Mouse (Mus musculus) frontal cortex, postnatal 14 days (tissue): ENCODE measurements around the gene Wwc2.

Experiments
- DNase-seq, 2 experiments: peaks; one replicate each; pipeline ENCODE4 v3.0.0; 2022; ENCODE audit warnings: low spot score in 2 of 2

Gene Wwc2

GRCm38 (mm10) chr8:47939933-47940870 is 50.5 kb downstream of the Wwc2 start:
- no peak for DNase-seq

DNA sequence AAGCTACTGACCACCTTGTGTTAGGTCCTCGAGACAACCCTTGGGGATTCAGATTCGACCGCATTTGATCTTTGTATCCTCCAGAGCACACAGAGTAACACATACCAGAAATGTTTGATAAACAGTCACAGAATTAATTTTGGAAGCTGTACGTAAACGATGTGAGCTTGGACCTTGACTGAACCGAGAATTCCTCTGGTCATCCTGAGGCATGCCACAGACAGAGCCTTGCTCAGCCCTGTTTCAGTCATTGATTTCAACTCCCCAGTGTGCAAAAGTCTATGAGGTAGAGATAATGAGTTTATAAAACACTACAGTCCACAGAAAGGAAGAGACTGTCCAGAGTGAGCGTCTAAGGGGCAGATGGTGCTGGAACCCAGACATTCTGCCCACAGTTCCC is 51.5 kb downstream of the Wwc2 start:
- no peak for DNase-seq

DNA sequence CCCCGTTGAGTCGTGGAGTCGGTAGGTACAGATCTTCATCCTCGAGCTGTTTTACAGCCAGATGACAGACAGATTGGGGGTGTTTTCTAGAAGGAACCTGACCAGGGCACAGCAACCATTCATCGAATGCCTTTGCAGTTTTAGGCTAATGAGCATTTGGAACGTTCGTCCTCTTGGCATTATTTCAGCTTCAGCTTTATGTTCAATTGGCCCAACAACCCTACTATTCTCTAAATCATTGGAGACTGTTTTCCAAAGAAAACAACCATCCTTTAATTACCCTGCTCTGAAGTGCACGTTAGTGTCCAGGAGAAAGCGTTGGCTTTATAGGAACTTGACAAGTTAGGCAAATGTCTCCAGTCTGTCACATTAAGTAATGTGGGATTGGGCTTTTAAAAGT is 54.3 kb downstream of the Wwc2 start:
- no peak for DNase-seq

- no peak for DNase-seq
Measured at GRCm38 (mm10) chr8:47935461-47935860, 55.3 kb downstream of the Wwc2 start.

DNA sequence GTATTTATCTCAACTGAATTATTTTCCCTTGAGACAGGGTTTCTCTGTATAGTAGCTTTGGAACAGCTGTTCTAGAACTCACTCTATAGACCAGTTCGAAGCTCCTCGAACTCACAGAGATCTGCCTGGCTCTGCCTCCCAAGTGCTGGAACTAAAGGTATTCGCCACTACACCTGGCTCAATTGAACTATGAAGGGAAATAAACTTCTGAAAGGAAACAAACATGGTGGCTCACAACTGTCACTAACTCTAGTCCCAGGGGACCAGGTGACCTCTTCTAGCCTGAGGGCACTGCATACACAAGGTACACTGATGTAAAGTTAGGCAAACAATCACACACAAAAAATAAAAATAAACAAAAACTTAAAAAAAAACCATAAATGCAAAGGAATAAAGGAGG is 57.6 kb downstream of the Wwc2 start:
- no peak for DNase-seq

DNA sequence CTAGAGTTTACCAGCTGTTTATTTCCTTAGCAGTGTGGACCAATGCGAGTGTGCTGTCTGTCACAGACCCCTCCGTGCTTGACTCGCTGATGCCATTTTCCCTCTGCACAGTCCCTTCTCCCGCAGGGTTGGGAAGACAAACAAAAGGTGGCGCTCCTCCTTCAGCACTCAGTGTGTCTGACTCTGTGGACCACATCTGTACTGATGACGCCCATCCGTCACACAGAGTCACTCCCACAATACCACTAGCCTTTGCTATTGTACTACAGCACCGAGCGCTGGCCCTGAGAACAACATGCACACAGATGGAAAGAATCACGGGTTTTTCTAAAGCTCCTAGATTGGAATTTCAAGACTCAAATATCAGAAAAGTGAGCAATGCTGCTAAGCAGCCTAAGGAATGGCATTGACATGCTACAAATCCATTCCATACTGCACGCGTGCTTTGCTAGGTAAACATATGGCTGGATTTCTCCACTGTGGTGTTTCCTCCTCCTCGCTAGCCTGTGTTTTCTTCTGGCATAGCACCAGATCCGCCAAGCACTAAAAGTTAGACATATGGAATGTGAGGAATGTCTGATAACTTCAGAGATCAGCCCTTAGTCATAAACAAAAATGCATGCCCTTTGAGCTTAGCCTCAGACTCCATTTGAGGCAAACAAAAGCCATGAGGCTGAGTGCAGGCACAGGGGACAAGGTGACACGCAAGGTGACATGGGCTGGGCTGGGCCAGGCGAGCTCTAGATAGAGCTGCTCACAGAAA is 58.5 kb downstream of the Wwc2 start:
- DNase-seq = no peak

DNA sequence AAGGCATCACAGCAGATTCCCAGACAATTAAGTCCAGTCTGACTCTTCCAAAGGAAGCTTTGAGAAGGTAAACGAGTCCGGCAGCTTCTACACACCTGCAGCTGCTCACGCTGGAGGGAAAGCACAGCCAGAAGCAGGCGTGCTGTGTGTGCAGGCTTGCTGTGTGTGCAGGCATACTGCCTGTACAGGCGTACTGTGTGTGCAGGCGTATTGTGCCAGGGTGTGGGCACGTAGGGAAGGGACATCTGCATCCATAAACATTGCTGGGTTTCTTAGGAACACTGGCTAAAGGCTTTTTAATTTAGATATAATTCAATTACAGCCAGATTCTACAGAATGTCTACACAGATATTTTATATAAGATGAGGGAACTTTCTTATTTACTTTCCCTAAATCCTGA is 59.4 kb downstream of the Wwc2 start:
- no peak for DNase-seq

DNA sequence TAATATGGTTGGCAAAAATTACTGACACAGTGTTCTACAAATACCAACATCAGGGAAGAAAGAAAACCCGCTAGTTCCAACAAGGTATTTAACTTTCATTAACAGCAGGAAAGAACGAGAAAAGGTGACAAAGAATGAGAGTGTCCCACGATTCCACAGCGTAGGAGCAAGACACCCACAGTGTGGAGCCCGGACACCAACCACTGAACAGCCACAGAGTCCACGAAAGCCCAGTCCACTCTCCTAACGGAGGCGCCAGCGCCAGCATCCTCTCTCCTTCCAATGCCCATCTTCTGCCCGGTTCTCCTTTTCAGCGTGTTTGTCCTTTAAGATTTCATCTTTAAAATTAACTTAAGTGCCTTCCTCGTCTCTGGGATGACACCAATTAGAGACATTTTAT is 61.1 kb downstream of the Wwc2 start:
- DNase-seq = no peak

DNA sequence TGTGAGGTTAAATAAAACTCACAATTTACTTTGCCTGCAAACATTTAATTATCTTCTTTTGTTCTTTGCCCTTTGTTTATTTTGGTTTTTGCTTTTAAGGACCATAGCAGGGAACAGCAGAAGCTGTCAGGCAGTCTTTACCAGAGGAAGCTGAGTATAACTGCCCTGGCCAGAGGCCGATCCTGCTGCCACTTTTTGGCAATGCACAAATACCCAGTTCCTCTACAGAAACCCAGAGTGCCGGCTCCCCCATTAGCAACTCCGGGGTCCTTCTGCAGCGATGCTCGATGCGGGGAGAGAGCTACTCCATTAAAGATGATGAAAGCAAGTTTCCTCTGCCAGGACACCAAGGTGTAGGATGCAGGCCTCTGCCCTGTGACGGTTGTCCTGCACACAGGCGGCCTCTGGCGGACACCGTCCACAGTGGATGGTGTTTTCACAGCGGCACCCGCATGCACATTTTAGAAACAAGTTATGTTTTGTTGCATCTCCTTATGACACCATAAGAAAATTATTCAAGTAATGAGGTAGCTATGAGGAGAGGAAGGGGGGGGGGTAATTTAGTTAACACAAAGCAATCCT is 62.0 kb downstream of the Wwc2 start:
- DNase-seq = no peak

- no peak for DNase-seq
Measured at GRCm38 (mm10) chr8:47924921-47925320, 65.8 kb downstream of the Wwc2 start.

DNA sequence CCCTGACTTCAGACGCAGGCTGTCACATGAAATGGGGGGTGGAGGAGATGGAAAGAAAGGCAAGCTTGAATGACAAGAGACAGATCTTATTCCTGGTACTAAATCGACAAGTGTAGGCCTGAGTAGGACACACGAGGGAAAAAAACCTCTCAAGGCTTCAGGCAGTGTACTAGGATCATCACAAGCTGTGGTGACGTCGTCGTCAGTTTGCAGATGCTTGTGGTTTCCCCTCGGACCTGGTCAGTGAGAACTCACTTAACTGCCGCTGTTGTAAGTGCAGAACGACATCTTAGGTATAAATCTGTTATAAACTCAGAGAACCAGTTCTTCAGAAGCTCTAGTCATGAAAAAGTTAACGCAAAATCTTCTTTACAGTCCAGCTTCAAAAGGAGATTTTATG is 67.9 kb downstream of the Wwc2 start:
- DNase-seq = no peak

DNA sequence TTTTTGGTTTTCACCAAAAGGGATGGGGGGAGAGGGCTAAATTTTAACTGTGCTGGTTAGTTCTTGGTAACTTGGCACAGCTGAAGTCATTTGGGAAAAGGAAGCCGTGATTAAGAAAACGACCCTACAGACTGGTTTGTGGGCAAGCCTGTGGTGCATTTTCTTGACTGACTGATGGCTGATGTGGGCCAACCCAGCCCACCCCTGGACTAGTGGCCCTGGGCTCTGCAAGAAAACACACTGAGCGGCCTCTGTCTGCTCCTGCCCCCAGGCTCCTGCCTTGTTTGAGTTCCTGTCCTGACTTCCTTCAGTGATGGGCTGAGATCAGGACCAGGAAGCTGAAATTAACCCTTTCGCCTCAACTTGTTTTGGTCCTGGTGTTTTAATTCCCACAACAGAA is 68.7 kb downstream of the Wwc2 start:
- DNase-seq = no peak

DNA sequence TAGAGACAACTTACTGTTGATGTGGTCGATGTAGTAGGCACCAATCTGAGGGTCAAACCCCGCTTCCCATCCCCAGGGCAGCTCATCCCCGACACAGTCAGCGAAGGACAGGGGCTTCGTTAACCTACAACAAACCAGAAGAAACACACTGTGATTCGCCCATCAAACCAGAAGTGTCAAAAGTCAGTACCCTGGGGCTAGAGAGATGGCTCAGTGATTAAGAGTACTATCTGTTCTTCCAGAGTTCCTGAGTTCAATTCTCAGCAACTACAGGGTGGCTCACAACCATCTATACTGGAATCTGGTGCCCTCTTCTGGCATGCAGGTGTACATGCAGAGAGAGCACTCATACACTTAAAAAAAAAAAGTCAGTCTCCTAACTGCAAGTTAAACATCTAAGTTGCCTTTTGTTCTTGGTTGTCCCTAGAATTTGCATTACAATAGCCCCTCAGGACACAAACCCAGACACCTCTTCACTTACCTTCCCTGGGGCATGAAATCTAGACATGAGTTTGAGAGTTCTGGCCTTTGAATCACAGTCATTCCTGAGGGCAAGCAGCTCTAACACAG is 70.1 kb downstream of the Wwc2 start:
- no peak for DNase-seq

DNA sequence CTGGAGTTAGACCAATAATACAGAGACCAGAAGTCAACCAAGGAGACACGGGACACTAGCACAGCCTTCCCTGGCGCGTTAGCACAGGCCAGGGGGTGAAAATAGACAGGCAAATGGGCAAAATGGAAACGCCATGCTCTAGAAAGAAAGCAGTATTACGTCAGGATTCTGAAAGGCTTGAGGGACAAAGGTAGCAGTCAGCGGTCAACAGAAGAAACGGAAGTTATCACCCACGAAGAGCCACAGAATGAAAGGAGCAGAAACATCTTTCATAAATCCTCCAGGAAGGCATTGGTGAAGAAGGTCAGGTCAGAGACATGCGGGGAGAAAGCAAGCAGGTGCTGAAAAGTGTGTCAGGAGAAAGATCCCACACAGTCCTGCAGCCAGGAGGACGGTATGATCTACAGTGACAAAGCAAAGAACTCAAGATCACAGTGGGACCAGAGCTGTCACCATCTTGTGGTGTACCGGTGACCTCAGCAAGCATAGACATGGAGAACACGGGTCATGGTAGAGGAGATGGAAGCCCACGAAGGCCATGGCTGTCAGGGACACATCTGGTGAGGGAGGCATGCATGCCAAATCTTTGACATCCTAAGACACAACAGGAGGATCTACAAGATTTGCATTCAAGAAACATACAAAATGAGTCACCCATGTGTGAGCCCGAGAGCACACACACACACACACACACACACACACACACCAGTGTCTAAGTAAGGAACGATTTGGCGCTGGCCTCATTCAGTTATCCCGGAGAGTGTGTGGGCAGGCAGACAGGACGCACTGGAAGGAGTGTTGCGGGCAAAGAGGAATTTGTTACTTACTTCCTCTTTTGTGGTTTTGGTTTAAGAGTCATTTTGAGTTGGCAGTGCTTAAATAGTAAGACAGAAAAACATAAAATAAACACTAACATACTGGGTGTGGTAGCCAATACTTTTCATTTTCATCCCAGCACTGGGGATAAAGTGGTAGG is 73.4 kb downstream of the Wwc2 start:
- DNase-seq = no peak

GRCm38 (mm10) chr8:47915521-47915920 is 75.2 kb downstream of the Wwc2 start:
- DNase-seq = no peak

DNA sequence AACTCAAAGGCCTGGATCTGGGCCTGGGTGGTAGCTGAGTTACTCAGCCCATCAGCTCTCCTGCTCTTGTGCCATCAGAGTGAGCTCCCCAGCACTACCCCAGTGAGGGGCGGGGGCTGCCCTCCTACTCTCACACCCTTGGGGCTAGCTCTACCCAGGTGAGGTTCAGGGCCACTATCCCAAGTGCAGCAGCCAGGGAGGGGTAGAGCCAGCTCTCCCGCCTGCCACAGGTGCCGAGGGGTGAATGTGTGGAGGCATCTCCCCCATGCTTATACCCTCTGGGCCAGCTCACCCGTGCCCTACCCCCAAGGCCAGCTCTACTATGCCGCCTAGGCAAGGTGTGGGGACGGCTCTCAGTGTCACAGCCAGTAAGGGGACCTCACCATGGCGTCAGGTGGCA is 75.8 kb downstream of the Wwc2 start:
- no peak for DNase-seq

- no peak for DNase-seq
Measured at GRCm38 (mm10) chr8:47914161-47914560, 76.6 kb downstream of the Wwc2 start.

DNA sequence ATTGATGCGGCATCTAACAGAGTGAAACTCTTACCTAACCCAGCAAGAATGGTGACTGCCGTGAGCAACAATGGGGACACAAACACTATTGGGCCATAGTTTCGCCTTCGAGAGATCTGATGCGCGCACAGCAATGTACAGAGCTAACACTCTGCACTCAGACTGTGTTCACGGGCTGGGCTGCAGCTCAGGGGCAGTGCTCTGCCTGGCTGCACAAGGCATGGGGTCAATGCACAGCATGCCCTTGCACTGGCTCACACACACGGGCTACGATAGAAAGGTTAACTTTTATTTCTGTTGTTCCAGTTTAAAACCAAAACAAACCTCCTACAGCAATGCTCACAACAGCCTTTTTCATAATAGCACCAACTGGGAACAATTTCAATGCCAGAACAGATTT is 77.1 kb downstream of the Wwc2 start:
- DNase-seq = no peak

- DNase-seq = no peak
Measured at GRCm38 (mm10) chr8:47909681-47910080, 81.0 kb downstream of the Wwc2 start.

GRCm38 (mm10) chr8:47907056-47907455 is 83.7 kb downstream of the Wwc2 start:
- no peak for DNase-seq

DNA sequence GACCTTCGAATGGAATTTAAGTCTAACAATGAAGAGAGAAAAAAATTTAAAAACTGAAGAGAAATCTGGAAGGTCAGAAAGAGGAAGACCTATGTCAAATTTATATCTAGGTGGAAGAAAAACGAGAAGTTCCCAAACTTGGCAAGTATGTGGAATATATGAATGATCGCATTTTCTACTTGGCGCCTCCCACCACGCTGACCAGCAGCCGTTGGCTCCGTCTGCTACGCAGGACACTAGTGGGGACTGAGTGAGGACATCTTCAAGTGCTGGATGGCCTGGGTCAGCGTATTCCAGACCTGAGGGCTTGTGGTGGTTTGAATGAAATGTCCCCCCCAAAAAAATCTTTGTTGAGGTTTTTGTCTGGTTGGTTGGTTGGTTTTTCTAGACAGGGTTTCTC is 84.6 kb downstream of the Wwc2 start:
- no peak for DNase-seq
